1 mouse cellular context compared by ENCODE assay signal in the genomic region with DNA sequence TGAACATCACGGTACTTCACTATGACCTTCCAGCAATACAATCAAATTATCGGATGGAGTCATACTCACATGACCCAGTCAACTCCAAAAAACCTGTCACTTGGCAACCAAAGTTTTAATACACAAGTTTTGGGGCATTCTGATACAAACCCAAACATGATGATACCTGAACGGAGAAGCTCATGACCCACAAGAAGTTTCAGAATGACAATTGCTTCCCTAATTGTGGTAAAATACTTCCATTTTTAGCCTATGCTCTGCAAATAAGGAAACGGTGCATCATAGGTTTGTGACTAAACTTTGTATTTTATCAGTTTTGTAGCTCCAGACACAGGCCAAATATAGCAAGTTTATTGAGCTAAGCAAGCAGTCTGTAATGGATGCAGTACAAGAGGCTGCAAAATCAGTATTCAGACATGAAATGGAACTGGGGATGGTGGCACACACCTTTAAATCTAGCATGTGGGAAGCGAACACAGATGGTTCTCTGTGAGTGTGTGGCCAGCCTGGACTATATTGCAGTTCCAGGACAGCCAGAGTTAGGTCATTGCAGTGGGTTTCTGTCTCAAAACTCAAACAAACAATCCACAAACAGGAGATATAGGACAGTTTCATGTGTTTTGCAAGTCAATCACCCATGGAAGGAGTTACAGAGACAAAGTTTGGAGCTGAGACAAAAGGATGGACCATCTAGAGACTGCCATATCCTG.
TF ChIP-seq lines count a peak whose summit lies in the region.

No protein-coding gene starts in this region.

TF ChIP-seq in CH12.LX, 34 proteins besides CTCF, POLR2A, EP300 and RAD21 (continued from another document):
- TF ChIP-seq ETS1 (conservative IDR thresholded peaks at IDR 0.05; ENCODE audit: low read depth, low read length) (peak; percentile 87), MYC (IDR thresholded peaks at IDR 0.05; ENCODE audit: low read depth, low read length) (no peak), HCFC1 (IDR thresholded peaks at IDR 0.05; ENCODE audit: low read depth, low read length) (no peak), GABPA (IDR thresholded peaks at IDR 0.05; ENCODE audit: insufficient replicate concordance, low read depth, low read length) (no peak), ZNF384 (IDR thresholded peaks at IDR 0.05; ENCODE audit: low read depth, low read length) (no peak), MAFK (IDR thresholded peaks at IDR 0.05; ENCODE audit: insufficient replicate concordance, low read length) (peak; percentile 79), SIN3A (IDR thresholded peaks at IDR 0.05; ENCODE audit: low read length) (no peak), MAX (IDR thresholded peaks at IDR 0.05; ENCODE audit: low read length) (no peak), ZC3H11A (IDR thresholded peaks at IDR 0.05; ENCODE audit: low read depth, low read length) (no peak), IRF4 (IDR thresholded peaks at IDR 0.05; ENCODE audit: low read depth, low read length) (peak; percentile 94), PAX5 (IDR thresholded peaks at IDR 0.05; ENCODE audit: low read length) (no peak), CHD2 (IDR thresholded peaks at IDR 0.05; ENCODE audit: low read length) (peak; percentile 56; the same call in 1 of the 2 replicates), MAZ (IDR thresholded peaks at IDR 0.05; ENCODE audit: low read depth, low read length) (no peak), CHD1 (IDR thresholded peaks at IDR 0.05; ENCODE audit: low read depth, low read length) (no peak), ZMIZ1 (IDR thresholded peaks at IDR 0.05; ENCODE audit: low read depth, low read length) (no peak), JUN (IDR thresholded peaks at IDR 0.05; ENCODE audit: insufficient read depth, low read depth, low read length) (peak; percentile 88), ZKSCAN1 (IDR thresholded peaks at IDR 0.05; ENCODE audit: borderline replicate concordance, low read depth, low read length) (no peak), TBP (conservative IDR thresholded peaks at IDR 0.05; ENCODE audit: low read depth, low read length) (no peak), SMC3 (IDR thresholded peaks at IDR 0.05; ENCODE audit: low read depth, low read length) (no peak), TCF12 (IDR thresholded peaks at IDR 0.05; ENCODE audit: low read depth, low read length) (no peak), NELFE (IDR thresholded peaks at IDR 0.05; ENCODE audit: low read depth, low read length) (no peak), RCOR1 (conservative IDR thresholded peaks at IDR 0.05; ENCODE audit: low read depth, low read length) (0 out of 2 replicates have a peak, but pooled peaks have one; percentile 47), E2F4 (IDR thresholded peaks at IDR 0.05; ENCODE audit: insufficient replicate concordance, low read depth, low read length) (no peak), USF1 (IDR thresholded peaks at IDR 0.05; ENCODE audit: low read depth, low read length) (no peak)
